ENCODE assay signal across 16 mouse cellular contexts in the genomic region with DNA sequence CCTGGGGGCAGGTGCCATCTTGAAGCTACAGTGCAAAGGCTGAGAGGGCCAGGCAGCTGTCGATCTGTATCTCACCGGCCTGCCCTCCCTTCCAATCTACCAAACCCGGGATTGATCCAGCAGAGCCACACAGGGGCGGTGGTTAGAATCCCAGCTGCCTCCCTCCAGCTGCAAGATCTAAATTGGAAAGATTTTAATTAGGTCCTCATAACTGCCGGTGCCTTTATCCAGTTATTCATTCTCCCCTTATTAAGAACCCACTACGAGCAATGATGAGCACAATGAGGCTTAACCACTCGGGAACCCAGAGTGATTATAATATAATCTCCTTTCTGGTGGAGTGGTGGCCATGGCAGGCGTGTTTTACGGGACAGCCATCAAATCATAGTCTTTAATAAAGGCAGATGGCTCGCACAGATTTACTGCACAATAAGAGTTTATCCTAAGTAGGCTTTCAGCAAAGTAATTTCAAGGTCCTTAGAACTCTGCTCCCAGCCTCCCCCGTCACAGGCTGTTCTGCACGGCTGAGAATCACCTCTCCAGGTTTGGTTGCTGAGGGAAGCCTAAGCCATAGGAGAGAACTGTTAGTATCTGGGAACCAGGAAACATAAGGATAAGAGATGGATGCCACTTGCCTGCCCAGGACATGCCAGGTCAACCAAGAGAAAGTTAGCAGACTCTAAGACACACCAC. TPM values are rescaled to one million over a fixed set of nuclear protein-coding genes. Genes with fewer than 3 reads are reported as not detected.
A peak's percentile ranks its signal among the peaks of the same experiment; 100 is the strongest.
DNase-seq lines count a peak whose midpoint lies in the region; ATAC-seq and TF ChIP-seq lines count a peak whose summit lies in the region.
"Had no signal": no experiment of that assay in that cellular context is flagged by ENCODE, and none has a peak within 500 bp of the region (broad histone marks: within the 10 kb centered on the region; RNA-seq: fewer than 3 reads in every experiment).

No protein-coding gene starts in this region.

- H3K36me3 ChIP-seq in neural tube, embryonic 11.5 days (ENCODE audit: control insufficient read depth, insufficient read depth, low read length): no peaks in the 10 kb centered on the region
- H3K36me3 ChIP-seq in hindbrain, postnatal 0 days (ENCODE audit: insufficient read depth, low read length): no peaks in the 10 kb centered on the region
- no peaks in the 10 kb centered on the region for H3K36me3 ChIP-seq in neural tube, embryonic 12.5 days
- H3K36me3 ChIP-seq in thymus, adult 2 months (ENCODE audit: control insufficient read depth, insufficient read depth, low read length): no peaks in the 10 kb centered on the region
- H3K36me3 ChIP-seq: embryonic facial prominence, embryonic 13.5 days; lung, embryonic 15.5 days had no signal

- H3K27me3 ChIP-seq in neural tube, embryonic 11.5 days (ENCODE audit: control insufficient read depth, insufficient read depth, low read length): no peaks in the 10 kb centered on the region
- no peaks in the 10 kb centered on the region for H3K27me3 ChIP-seq in hindbrain, postnatal 0 days (ENCODE audit: insufficient read depth, low read length)
- no peaks in the 10 kb centered on the region for H3K27me3 ChIP-seq in neural tube, embryonic 12.5 days (replicated peaks)
- H3K27me3 ChIP-seq in thymus, adult 2 months (ENCODE audit: control insufficient read depth, insufficient read depth, low read length): no peaks in the 10 kb centered on the region
- H3K27me3 ChIP-seq: embryonic facial prominence, embryonic 13.5 days; lung, embryonic 15.5 days; Patski had no signal

- DNase-seq in neural tube, embryonic 11.5 days (ENCODE audit: low spot score): no peak
- DNase-seq in neural tube, embryonic 10.5 days (ENCODE audit: extremely low spot score, low spot score): no peak
- peak; percentile 28 for DNase-seq in hindbrain, postnatal 0 days (ENCODE audit: low spot score)
- no peak for DNase-seq in cerebellum, adult 11-12 months
- no peak for DNase-seq in thymus, adult 2 months
- DNase-seq: right cerebral cortex, adult 18-20 months; thymus, postnatal 36 days had no signal

- no peaks in the 10 kb centered on the region for H3K9me3 ChIP-seq in neural tube, embryonic 11.5 days (ENCODE audit: control insufficient read depth, low read length)
- H3K9me3 ChIP-seq in hindbrain, postnatal 0 days (ENCODE audit: low read length): no peaks in the 10 kb centered on the region
- H3K9me3 ChIP-seq in neural tube, embryonic 12.5 days: no peaks in the 10 kb centered on the region
- H3K9me3 ChIP-seq: embryonic facial prominence, embryonic 13.5 days; lung, embryonic 15.5 days had no signal

- H3K4me3 ChIP-seq in neural tube, embryonic 11.5 days (ENCODE audit: low read depth, low read length): no peak overlapping the region
- no peak overlapping the region for H3K4me3 ChIP-seq in hindbrain, postnatal 0 days (ENCODE audit: low read length)
- H3K4me3 ChIP-seq in neural tube, embryonic 12.5 days: no peak overlapping the region
- H3K4me3 ChIP-seq in thymus, adult 2 months (ENCODE audit: control insufficient read depth, insufficient read depth, low read length): no peak overlapping the region
- H3K4me3 ChIP-seq: embryonic facial prominence, embryonic 13.5 days; lung, embryonic 15.5 days had no signal

- 76% methylated on average over 12 of the region's 12 CpGs for WGBS in neural tube, embryonic 11.5 days
- 55% methylated on average over 12 of the region's 12 CpGs for WGBS in hindbrain, postnatal 0 days
- 66% methylated on average over 12 of the region's 12 CpGs for whole genome bisulfite sequencing in neural tube, embryonic 12.5 days
- 96% methylated on average over 12 of the region's 12 CpGs for whole genome bisulfite sequencing in thymus, adult 2 months

- H3K4me1 ChIP-seq in neural tube, embryonic 11.5 days (ENCODE audit: control insufficient read depth, insufficient read depth, low read length): no peaks in the 10 kb centered on the region
- H3K4me1 ChIP-seq in hindbrain, postnatal 0 days (ENCODE audit: insufficient read depth, low read length): no peaks in the 10 kb centered on the region
- H3K4me1 ChIP-seq in neural tube, embryonic 12.5 days: no peaks in the 10 kb centered on the region
- no peaks in the 10 kb centered on the region for H3K4me1 ChIP-seq in thymus, adult 2 months (replicated peaks; ENCODE audit: control insufficient read depth, insufficient read depth, low read length)
- H3K4me1 ChIP-seq: embryonic facial prominence, embryonic 13.5 days had no signal

- TF ChIP-seq POLR2A in thymus, adult 2 months (IDR thresholded peaks at IDR 0.05; ENCODE audit: control insufficient read depth, extremely low read depth, insufficient read depth, low read length, poor library complexity): no peak

- peak; percentile 16; the same call in 1 of the 2 replicates for ATAC-seq in neural tube, embryonic 11.5 days (ENCODE audit: insufficient read depth, low FRiP score, low TSS enrichment)
- peak; percentile 44 for ATAC-seq in hindbrain, postnatal 0 days
- peak; percentile 71 for ATAC-seq in neural tube, embryonic 12.5 days (ENCODE audit: low FRiP score, low read depth)
- no peak for ATAC-seq in megakaryocyte progenitor cell, adult 5-6 weeks (replicated peaks; ENCODE audit: poor library complexity)
- no peak for ATAC-seq in granulocyte monocyte progenitor cell, adult 5-6 weeks (replicated peaks; ENCODE audit: poor library complexity, severe bottlenecking)
- ATAC-seq: Patski had no signal

- no peak overlapping the region for H3K9ac ChIP-seq in neural tube, embryonic 11.5 days (ENCODE audit: low read length)
- H3K9ac ChIP-seq in hindbrain, postnatal 0 days (replicated peaks; ENCODE audit: low read length): no peak overlapping the region
- H3K9ac ChIP-seq in neural tube, embryonic 12.5 days: no peak overlapping the region
- H3K9ac ChIP-seq: embryonic facial prominence, embryonic 13.5 days; lung, embryonic 15.5 days had no signal

- H3K4me2 ChIP-seq in neural tube, embryonic 11.5 days (ENCODE audit: low read depth): no peak overlapping the region
- no peak overlapping the region for H3K4me2 ChIP-seq in hindbrain, postnatal 0 days (ENCODE audit: low read depth, low read length)
- H3K4me2 ChIP-seq in neural tube, embryonic 12.5 days (replicated peaks): no peak overlapping the region
- H3K4me2 ChIP-seq: embryonic facial prominence, embryonic 13.5 days; lung, embryonic 15.5 days had no signal

- H3K27ac ChIP-seq in neural tube, embryonic 11.5 days (ENCODE audit: low read depth, low read length): no peak overlapping the region
- H3K27ac ChIP-seq in hindbrain, postnatal 0 days: no peak overlapping the region
- H3K27ac ChIP-seq in neural tube, embryonic 12.5 days: no peak overlapping the region
- H3K27ac ChIP-seq in thymus, adult 2 months (ENCODE audit: control insufficient read depth, insufficient read depth, low read length): no peak overlapping the region
- H3K27ac ChIP-seq: embryonic facial prominence, embryonic 13.5 days; kidney, postnatal 0 days; lung, embryonic 15.5 days; stomach, postnatal 0 days had no signal

- no peak for TF ChIP-seq CTCF in hindbrain, postnatal 0 days (IDR thresholded peaks at IDR 0.05; ENCODE audit: low read depth)
- TF ChIP-seq CTCF in thymus, adult 2 months (IDR thresholded peaks at IDR 0.05; ENCODE audit: borderline replicate concordance, control insufficient read depth, extremely low read depth, insufficient read depth, low read length, poor library complexity): no peak

RNA-seq across cellular contexts. Expression of a gene that starts 34.8 kb away (rescaled TPM):
- 0.78 and 1.1 TPM in 2 replicates for polyA plus RNA-seq in neural tube, embryonic 11.5 days (2014; fragmentation: Nextera tagmentation; extraction: Ambion mirVana)
- 1.6 and 3.3 TPM in 2 replicates for total RNA-seq in hindbrain, postnatal 0 days (2014; rRNA removed)
- 1.2 and 1.6 TPM in 2 replicates for polyA plus RNA-seq in hindbrain, postnatal 0 days (2015; fragmentation: Nextera tagmentation; extraction: Ambion mirVana)
- 1.0 and 1.4 TPM in 2 replicates for polyA plus RNA-seq in neural tube, embryonic 12.5 days (2016; fragmentation: Nextera tagmentation; extraction: Ambion mirVana)
- total RNA-seq in megakaryocyte progenitor cell, adult 5-6 weeks (2015): 0.20 and 0.79 TPM in 2 replicates
- 0.29 and 0.61 TPM in 2 replicates for total RNA-seq in megakaryocyte progenitor cell, adult 5-6 weeks (2017)
- total RNA-seq in granulocyte monocyte progenitor cell, adult 5-6 weeks (2014; fragmentation: Nextera tagmentation): 0.11 TPM in 1 of 2 replicates, not detected in the other
- 0.10 TPM in 1 of 2 replicates, not detected in the other for total RNA-seq in granulocyte monocyte progenitor cell, adult 5-6 weeks (2017)
- polyA plus RNA-seq in thymus, adult 2 months (2012; rRNA removed): 6.9 and 7.6 TPM in 2 replicates

RNA-seq across cellular contexts. Expression of a gene that starts 51.2 kb away (rescaled TPM):
- 2.7 and 3.2 TPM in 2 replicates for polyA plus RNA-seq in neural tube, embryonic 11.5 days (2014; fragmentation: Nextera tagmentation; extraction: Ambion mirVana)
- total RNA-seq in hindbrain, postnatal 0 days (2014; rRNA removed): 0.68 and 0.73 TPM in 2 replicates
- polyA plus RNA-seq in hindbrain, postnatal 0 days (2015; fragmentation: Nextera tagmentation; extraction: Ambion mirVana): 3.4 and 3.7 TPM in 2 replicates
- polyA plus RNA-seq in neural tube, embryonic 12.5 days (2016; fragmentation: Nextera tagmentation; extraction: Ambion mirVana): 1.6 and 2.5 TPM in 2 replicates
- 1.4 and 3.3 TPM in 2 replicates for total RNA-seq in megakaryocyte progenitor cell, adult 5-6 weeks (2015)
- total RNA-seq in megakaryocyte progenitor cell, adult 5-6 weeks (2017): 1.2 and 2.5 TPM in 2 replicates
- total RNA-seq in granulocyte monocyte progenitor cell, adult 5-6 weeks (2014; fragmentation: Nextera tagmentation): 1.9 and 6.3 TPM in 2 replicates
- total RNA-seq in granulocyte monocyte progenitor cell, adult 5-6 weeks (2017): not detected in 2 replicates
- polyA plus RNA-seq in thymus, adult 2 months (2012; rRNA removed): 0.92 and 1.1 TPM in 2 replicates
- total RNA-seq: gastrocnemius, adult 8-10 months had no signal

Comparison
In these comparisons a context has a peak if more than half of its experiments do, and no peak if none do; other contexts are left out.
1. ATAC-seq: peak in neural tube, embryonic 11.5 days (single experiment), hindbrain, postnatal 0 days (single experiment) and neural tube, embryonic 12.5 days (single experiment); none in megakaryocyte progenitor cell, adult 5-6 weeks (single experiment) and granulocyte monocyte progenitor cell, adult 5-6 weeks (single experiment).